Mouse (Mus musculus) ES-CJ7 (cell line): ENCODE measurements around the gene Olfr591.
"Not testable (repeated sequence)": the region's sequence is repeated elsewhere in the genome, so short reads cannot be mapped to it uniquely, and the experiment has no call there.

Experiments used
- DNase-seq: peaks from one replicate; pipeline ENCODE4 v3.0.0; 2011; ENCODE audit warnings: low read depth, low spot score

Olfr591 gene

GRCm38 (mm10) chr7:103178240-103178639, at the start of gene Olfr591:
Gene Olfr591 (minus strand): TSS chr7:103178340.
- no peak for DNase-seq

GRCm38 (mm10) chr7:103216696-103217095, 38.6 kb upstream of the Olfr591 start, which contains the start of gene Olfr594:
Gene Olfr594 (plus strand): TSS chr7:103216996.
- no peak for DNase-seq

- DNase-seq, result not testable (repeated sequence)
These were observed 33.9 kb upstream of the Olfr591 start for GRCm38 (mm10) chr7:103212050-103212449.

- DNase-seq, result no peak
These were observed 33.4 kb upstream of the Olfr591 start, which contains the start of gene Olfr593 for GRCm38 (mm10) chr7:103211562-103211961. Gene Olfr593 (plus strand): TSS chr7:103211862.

- DNase-seq, result not testable (repeated sequence)
These were observed 6.4 kb upstream of the Olfr591 start, which contains the start of gene Olfr592 for GRCm38 (mm10) chr7:103184503-103184902. Gene Olfr592 (plus strand): TSS chr7:103184803.

GRCm38 (mm10) chr7:103169697-103170096, 8.4 kb downstream of the Olfr591 start:
- no peak for DNase-seq

GRCm38 (mm10) chr7:103156256-103156655, 21.9 kb downstream of the Olfr591 start, which contains the start of gene Olfr589:
Gene Olfr589 (minus strand): TSS chr7:103156356.
- no peak for DNase-seq

- no peak for DNase-seq
These were observed 37.6 kb downstream of the Olfr591 start, which contains the start of gene Olfr588-ps1 for GRCm38 (mm10) chr7:103140579-103140978. Gene Olfr588-ps1 (plus strand): TSS chr7:103140879.

- no peak for DNase-seq
These were observed 52.6 kb downstream of the Olfr591 start, which contains the start of gene Olfr586 for GRCm38 (mm10) chr7:103125538-103125937. Gene Olfr586 (minus strand): TSS chr7:103125638.

GRCm38 (mm10) chr7:103119406-103119805, 58.7 kb downstream of the Olfr591 start:
- DNase-seq, result peak; percentile 16
